Mouse (Mus musculus) right cerebral cortex, postnatal 4 days (tissue): ENCODE measurements at regions not wholly inside any gene's neighbourhood (a gene's known extent, or its start where the extent isn't known, plus 50 kb on each side); places are given as distances from the start of the nearest gene placed in this dataset.

Source experiments
- DNase-seq: peaks from one replicate; pipeline ENCODE4 v3.0.0-alpha.2; 2022

GRCm38 (mm10) chr11:56159412-56160074, 118.7 kb upstream of the Nmur2 start:
- peak; percentile 43 for DNase-seq

DNA sequence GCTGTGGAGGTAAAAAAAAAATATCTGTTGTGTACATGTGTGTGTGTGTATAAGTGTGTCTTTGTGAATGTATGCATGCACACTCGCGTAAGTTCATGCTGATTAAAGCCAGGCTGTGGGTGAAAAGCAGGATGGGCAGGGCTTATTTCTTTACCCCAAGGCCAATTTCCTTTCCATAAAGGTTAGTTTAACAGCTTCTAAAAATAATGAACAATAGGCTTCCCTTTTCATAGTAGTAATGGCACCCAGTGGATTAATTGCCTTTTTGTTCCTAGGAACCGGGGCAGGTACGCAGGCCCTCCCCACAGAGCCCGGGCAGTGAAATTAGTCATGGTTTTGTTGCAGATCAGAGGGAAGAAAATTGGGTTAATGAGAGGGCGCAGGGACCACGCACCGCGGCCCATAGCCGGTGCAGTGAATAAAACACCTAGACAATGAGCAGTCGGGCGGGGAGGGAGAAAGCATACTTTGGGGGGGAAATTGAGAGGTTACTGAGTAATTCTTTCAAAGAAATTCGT, 110.1 kb upstream of the Nmur2 start:
- DNase-seq, result no peak

DNA sequence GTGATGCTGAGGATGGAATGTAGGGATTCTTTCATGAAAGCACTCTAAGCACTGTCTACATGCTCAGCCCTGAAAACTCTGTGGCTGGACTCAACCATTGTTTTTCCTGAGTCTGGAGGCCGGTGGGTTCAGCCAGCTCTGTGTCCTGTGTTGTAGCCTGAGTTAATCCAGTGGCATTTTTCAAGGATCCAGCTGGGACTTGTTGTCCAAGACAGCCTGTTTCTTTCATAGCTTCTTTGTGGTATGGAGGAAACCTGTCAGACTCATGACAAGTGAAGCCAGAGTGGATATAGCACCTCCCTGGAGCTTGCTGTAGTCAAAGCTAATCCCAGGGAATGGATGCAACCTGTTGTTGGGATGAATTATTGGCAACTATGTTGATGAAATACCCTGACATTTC, 108.9 kb upstream of the Nmur2 start:
- DNase-seq, result no peak

GRCm38 (mm10) chr11:56148956-56149355, 108.1 kb upstream of the Nmur2 start:
- no peak for DNase-seq

DNA sequence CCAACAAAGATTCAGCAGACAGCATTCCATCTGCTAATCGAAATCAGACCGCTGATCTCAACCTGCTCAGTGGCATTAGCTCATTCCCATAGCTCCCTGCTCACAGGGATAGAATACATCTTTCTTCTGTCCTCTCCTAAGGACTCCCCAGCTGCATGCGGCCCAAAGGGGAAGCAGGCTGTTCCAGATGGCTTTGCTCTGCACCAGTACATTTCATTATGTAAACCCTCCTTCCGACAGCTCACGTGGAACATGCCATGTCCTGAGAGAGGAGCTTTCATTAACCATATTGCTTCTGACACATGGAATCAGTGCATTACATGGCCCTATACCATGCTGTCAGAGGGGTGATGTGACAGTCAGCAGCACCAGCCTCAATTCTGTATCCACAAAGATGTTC, 105.9 kb upstream of the Nmur2 start:
- DNase-seq, result no peak

DNA sequence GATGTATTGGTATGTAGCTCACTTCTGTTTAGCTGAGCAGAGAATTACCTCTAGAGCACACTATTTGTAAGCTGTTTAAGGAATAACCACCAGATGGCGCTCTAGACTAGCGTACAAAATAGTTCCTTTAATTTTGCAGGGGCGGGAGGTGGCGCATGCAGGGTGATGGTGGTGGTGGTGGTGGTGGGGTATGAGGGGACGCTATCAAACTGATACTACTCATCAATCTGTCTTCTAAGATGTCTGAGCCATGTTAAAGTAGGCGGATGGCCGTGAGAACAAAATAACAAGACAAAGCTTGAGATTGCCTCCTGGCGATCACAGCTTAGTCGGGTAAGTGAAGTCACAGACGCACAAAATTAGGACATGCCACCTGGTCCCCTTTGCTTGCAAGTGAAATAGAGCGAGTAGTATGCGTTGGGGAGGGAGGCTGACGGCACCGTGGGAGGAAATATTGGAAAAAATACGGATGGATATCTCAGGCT, 90.6 kb upstream of the Nmur2 start:
- peak; percentile 54 for DNase-seq

DNA sequence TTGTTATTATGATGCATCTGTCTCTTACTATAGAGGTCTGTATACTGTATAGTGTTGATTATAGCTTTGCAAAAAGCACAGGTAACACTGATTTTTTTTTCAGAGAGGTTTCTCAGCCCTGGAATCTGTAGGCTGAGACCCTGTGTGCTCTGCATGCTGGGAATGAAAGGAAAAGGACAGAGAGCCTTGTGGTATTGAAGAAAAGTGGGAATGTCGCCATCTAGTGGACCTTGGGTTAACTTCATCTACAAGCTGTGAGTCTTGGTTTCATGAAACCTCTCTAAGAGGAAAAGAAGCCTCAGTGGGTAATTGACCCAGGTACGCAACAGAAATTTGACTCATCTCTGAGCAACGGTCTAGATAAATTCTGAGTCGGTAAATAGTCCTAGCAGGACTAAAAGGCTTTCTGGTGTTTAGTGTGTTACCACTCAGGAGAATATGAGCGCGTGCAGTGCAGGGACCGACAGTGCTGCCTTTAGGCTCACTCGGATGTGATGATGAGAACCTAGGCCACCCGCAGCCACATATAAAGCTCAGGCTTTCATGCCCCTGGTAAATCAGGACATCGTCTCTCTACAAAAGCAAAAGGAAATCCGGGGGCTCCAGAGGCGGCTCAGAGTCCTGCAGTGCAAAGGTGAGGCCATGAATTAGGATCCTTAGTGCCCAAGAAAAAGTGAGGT, 75.9 kb upstream of the Nmur2 start:
- peak; percentile 44 for DNase-seq

DNA sequence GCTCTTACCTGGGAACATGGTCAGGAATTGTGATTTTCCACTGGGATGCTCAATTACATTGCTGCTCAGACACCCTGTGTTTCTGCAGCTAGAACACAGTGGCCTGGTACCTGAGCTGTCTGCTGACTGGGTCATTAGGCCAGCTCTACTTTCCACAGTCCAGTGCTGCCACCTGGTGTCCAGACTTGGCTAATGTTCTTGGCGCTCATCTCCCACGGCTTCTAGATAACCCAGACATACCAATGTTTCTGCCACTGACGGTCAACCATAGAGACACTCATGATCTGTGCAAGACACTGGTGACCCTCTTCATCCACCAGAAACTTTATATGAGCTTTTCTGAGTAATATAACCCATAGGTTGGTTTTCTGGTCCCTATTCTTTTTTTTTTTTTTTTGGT, 67.1 kb upstream of the Nmur2 start:
- peak; percentile 82 for DNase-seq

DNA sequence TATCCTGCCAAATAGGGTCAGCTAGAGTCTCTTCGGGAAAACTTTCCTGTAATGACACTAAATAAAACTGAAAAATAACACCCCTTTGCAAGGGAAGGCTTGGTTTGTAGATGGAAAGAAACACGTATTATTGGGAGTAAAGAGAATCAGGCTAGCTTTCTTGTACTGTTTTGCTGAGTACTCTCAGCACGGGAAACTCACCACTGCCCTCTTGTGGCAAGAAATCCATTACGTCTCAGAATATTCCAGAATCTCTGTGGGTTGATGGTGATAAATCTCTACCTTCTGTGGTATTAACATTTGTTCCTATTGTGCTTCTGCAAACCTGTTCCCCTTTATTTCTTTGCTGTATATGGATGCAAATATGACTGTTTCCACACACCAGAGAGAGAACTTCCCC, 64.8 kb upstream of the Nmur2 start:
- DNase-seq, result peak; percentile 78

GRCm38 (mm10) chr11:56092891-56093290, 52.1 kb upstream of the Nmur2 start:
- no peak for DNase-seq
